Comparison of ENCODE assay signal across 8 mouse cellular contexts in the genomic region with DNA sequence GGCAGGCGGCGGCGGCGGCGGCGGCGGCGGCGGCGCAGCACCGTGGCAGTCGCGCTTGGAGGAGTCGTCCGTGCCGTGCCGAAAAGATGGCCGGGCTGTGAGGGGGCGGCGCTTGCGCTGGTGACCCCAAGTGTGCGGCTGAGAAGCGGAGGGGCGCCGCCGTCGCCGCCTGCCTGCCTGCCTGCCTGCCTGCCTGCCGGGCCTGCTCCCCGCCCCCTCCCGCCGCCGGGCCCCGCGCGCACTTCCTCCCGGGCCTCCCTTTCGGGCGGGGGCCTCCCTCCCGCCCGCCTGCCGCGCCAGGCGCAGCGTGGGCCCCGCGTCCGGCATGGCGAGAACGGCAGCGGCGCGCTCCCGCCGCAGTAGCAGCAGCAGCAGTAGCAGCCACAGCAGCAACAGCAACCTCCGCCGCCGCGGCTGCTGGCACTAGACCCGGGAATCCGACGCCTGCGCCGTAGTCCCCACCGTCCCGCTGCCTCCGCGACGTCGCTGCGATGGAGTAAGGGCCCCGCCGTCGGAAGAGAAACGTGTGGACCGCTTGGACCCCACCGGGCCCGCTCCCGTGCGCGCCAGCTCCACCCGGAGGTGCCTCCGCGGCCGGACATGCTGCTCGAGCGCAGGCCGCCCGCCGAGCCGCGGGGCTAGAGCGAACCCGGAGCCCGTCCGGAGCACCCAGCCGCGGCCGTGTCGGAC. TPM values are rescaled to one million over a fixed set of nuclear protein-coding genes. Genes with fewer than 3 reads are reported as not detected.
DNase-seq lines count a peak whose midpoint lies in the region; ATAC-seq and TF ChIP-seq lines count a peak whose summit lies in the region.

No protein-coding gene starts in this region.

- no peaks in the 10 kb centered on the region for H3K9me3 ChIP-seq in forebrain, embryonic 13.5 days (replicated peaks)
- H3K9me3 ChIP-seq in neural tube, embryonic 15.5 days (replicated peaks), result no peaks in the 10 kb centered on the region

- ATAC-seq in forebrain, embryonic 13.5 days, result peak; percentile 80
- ATAC-seq in neural tube, embryonic 15.5 days (ENCODE audit: low FRiP score), result peak; percentile 77

- no peaks in the 10 kb centered on the region for H3K27me3 ChIP-seq in forebrain, embryonic 13.5 days
- no peaks in the 10 kb centered on the region for H3K27me3 ChIP-seq in neural tube, embryonic 15.5 days (replicated peaks)

- H3K4me2 ChIP-seq in forebrain, embryonic 13.5 days, result peak overlapping the region; percentile 93
- peak overlapping the region; percentile 87 for H3K4me2 ChIP-seq in neural tube, embryonic 15.5 days

- H3K4me1 ChIP-seq in forebrain, embryonic 13.5 days, result peaks cover 36% of the 10 kb centered on the region
- peaks cover 10% of the 10 kb centered on the region for H3K4me1 ChIP-seq in lung, adult 2 months (ENCODE audit: control insufficient read depth, insufficient read depth, low read length)
- H3K4me1 ChIP-seq in neural tube, embryonic 15.5 days, result peaks cover 31% of the 10 kb centered on the region

- DNase-seq in CD8-positive naive resting alpha-beta T cell, adult 2 months (ENCODE audit: low read depth in 2 of 2, low spot score in 2 of 2), result peak; percentile 78 to 81
- DNase-seq in c-Kit-positive CD71-positive TER-119-positive erythroid progenitor cells, embryonic 14.5 days (ENCODE audit: low spot score), result peak; percentile 65
- peak; percentile 84 to 89 for DNase-seq in heart, postnatal 10 days
- peak; percentile 80 to 86 for DNase-seq in layer of hippocampus, adult 18-20 months (ENCODE audit: low spot score in 2 of 2)
- peak; percentile 80 for DNase-seq in lung, adult 2 months
- peak; percentile 86 for DNase-seq in testis, postnatal 14 days (ENCODE audit: low spot score)

- intact Hi-C loops in heart, postnatal 10 days (cut with DNase I), result loop anchor here (2.0 to 5.0 kb wide), 3 partner anchors 32 to 432 kb away; no protein-coding TSS in a partner anchor

- H3K27ac ChIP-seq in forebrain, embryonic 13.5 days, result peak overlapping the region; percentile 99
- H3K27ac ChIP-seq in neural tube, embryonic 15.5 days (replicated peaks), result peak overlapping the region; percentile 100

- H3K9ac ChIP-seq in forebrain, embryonic 13.5 days, result peak overlapping the region; percentile 99
- peak overlapping the region; percentile 100 for H3K9ac ChIP-seq in neural tube, embryonic 15.5 days (replicated peaks)

- H3K36me3 ChIP-seq in forebrain, embryonic 13.5 days (ENCODE audit: poor library complexity, severe bottlenecking), result no peaks in the 10 kb centered on the region
- no peaks in the 10 kb centered on the region for H3K36me3 ChIP-seq in neural tube, embryonic 15.5 days

- peak; percentile 43; the same call in 1 of the 2 replicates for TF ChIP-seq POLR2A in lung, adult 2 months (IDR thresholded peaks at IDR 0.05; ENCODE audit: borderline replicate concordance, extremely low read depth, low read depth, low read length)

- H3K4me3 ChIP-seq in forebrain, embryonic 13.5 days, result peak overlapping the region; percentile 100
- H3K4me3 ChIP-seq in lung, adult 2 months (replicated peaks; ENCODE audit: extremely low read depth, low read depth, low read length), result peak overlapping the region; percentile 96
- H3K4me3 ChIP-seq in neural tube, embryonic 15.5 days (replicated peaks), result peak overlapping the region; percentile 98

- WGBS in forebrain, embryonic 13.5 days, result under 1% methylated on average over 46 of the region's 100 CpGs
- under 1% methylated on average over 93 of the region's 100 CpGs for WGBS in lung, adult 2 months
- WGBS in neural tube, embryonic 15.5 days, result under 1% methylated on average over 55 of the region's 100 CpGs

- no peak for TF ChIP-seq CTCF in lung, adult 2 months (IDR thresholded peaks at IDR 0.05; ENCODE audit: insufficient read depth, low read length)

RNA-seq across cellular contexts. Expression of a gene that starts 0.6 kb away (rescaled TPM):
- 5.7 and 6.1 TPM in 2 replicates for polyA plus RNA-seq in forebrain, embryonic 13.5 days (2015; fragmentation: Nextera tagmentation; extraction: Ambion mirVana)
- 10 to 100 TPM; 37.8 to 39.1 TPM for total RNA-seq in heart, postnatal 10 days (2021)
- total RNA-seq in layer of hippocampus, adult 18-20 months (2021), result 10 to 100 TPM; 65.9 to 66.4 TPM
- 28.4 and 33.4 TPM in 2 replicates for polyA plus RNA-seq in lung, adult 2 months (2012; rRNA removed)
- 3.9 TPM in 2 replicates for polyA plus RNA-seq in neural tube, embryonic 15.5 days (2015; fragmentation: Nextera tagmentation; extraction: Ambion mirVana)

RNA-seq across cellular contexts. Expression of a gene that starts 39.8 kb away (rescaled TPM):
- 18.8 and 20.7 TPM in 2 replicates for polyA plus RNA-seq in forebrain, embryonic 13.5 days (2015; fragmentation: Nextera tagmentation; extraction: Ambion mirVana)
- 10 to 100 TPM; 77.6 to 89.0 TPM for total RNA-seq in heart, postnatal 10 days (2021)
- 10 to 100 TPM; 43.3 to 43.9 TPM for total RNA-seq in layer of hippocampus, adult 18-20 months (2021)
- polyA plus RNA-seq in lung, adult 2 months (2012; rRNA removed), result 50.1 and 63.8 TPM in 2 replicates
- polyA plus RNA-seq in neural tube, embryonic 15.5 days (2015; fragmentation: Nextera tagmentation; extraction: Ambion mirVana), result 25.4 and 27.0 TPM in 2 replicates

Comparison
In these comparisons a context has a peak if more than half of its experiments do, and no peak if none do; other contexts are left out.
1. Peak in every context shown above with its lines: DNase-seq, ATAC-seq, H3K4me3 ChIP-seq and H3K27ac ChIP-seq.